In the genomic region with DNA sequence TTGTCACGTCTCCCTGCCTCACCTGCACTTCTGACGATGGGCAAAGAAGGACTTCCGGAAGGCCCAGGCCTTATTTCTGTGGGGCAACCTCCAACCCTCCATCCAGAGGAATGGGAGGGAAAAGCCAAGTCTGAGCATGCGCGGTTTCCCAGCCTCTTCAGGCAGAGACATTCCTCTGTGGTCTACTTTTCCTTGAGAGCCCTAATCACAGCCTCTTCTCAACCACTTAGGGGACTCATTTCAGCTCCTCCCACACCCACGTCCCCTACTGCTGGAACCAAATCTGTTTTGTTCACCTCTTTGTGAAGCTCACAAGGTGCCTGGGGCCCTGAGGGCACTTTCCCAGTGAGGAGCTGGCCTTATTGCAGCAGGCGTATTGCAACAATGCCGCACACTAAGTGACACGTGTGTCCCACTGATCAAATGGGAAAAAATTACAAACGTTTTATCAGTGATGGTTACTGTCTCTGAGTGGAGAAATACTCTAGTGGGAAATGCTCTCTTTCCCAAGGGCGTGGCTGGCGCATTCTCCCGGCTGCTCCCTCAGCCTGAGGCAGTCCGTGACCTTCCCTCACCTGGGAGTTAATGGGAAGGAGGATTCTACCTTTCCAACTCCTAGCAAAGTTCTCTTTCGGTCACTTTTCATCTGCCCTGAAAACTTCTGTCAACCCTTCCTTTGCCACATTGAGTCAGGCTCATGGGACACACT, we compare ENCODE assay signal across 21 mouse cellular contexts. TPM values are rescaled to one million over a fixed set of nuclear protein-coding genes. Genes with fewer than 3 reads are reported as not detected.
DNase-seq lines count a peak whose midpoint lies in the region; ATAC-seq lines count a peak whose summit lies in the region.
"Had no signal": no experiment of that assay in that cellular context is flagged by ENCODE, and none has a peak within 500 bp of the region (broad histone marks: within the 10 kb centered on the region; RNA-seq: fewer than 3 reads in every experiment).

No protein-coding gene starts in this region.

- H3K4me3 ChIP-seq in intestine, embryonic 15.5 days (replicated peaks) = no peak overlapping the region
- H3K4me3 ChIP-seq in lung, embryonic 16.5 days (ENCODE audit: low read length) = no peak overlapping the region
- H3K4me3 ChIP-seq in stomach, embryonic 15.5 days (replicated peaks) = no peak overlapping the region
- H3K4me3 ChIP-seq: embryonic facial prominence, embryonic 12.5 days; forebrain, embryonic 12.5 days had no signal

- 82% methylated on average over 15 of the region's 15 CpGs for WGBS in intestine, embryonic 15.5 days
- WGBS in lung, embryonic 16.5 days = 53% methylated on average over 15 of the region's 15 CpGs
- WGBS in stomach, embryonic 15.5 days = 78% methylated on average over 15 of the region's 15 CpGs

- H3K4me2 ChIP-seq in intestine, embryonic 15.5 days (replicated peaks) = no peak overlapping the region
- H3K4me2 ChIP-seq in lung, embryonic 16.5 days (ENCODE audit: low read depth, low read length) = peak overlapping the region; percentile 26; the same call in 1 of the 2 replicates
- no peak overlapping the region for H3K4me2 ChIP-seq in stomach, embryonic 15.5 days
- H3K4me2 ChIP-seq: embryonic facial prominence, embryonic 12.5 days; forebrain, embryonic 12.5 days; midbrain, embryonic 11.5 days had no signal

- H3K36me3 ChIP-seq in intestine, embryonic 15.5 days = no peaks in the 10 kb centered on the region
- no peaks in the 10 kb centered on the region for H3K36me3 ChIP-seq in lung, embryonic 16.5 days (ENCODE audit: control insufficient read depth, insufficient read depth, low read length)
- H3K36me3 ChIP-seq in stomach, embryonic 15.5 days = no peaks in the 10 kb centered on the region
- H3K36me3 ChIP-seq: embryonic facial prominence, embryonic 12.5 days; forebrain, embryonic 12.5 days had no signal

- H3K9ac ChIP-seq in intestine, embryonic 15.5 days = no peak overlapping the region
- H3K9ac ChIP-seq in lung, embryonic 16.5 days (ENCODE audit: low read length) = peak overlapping the region; percentile 39
- no peak overlapping the region for H3K9ac ChIP-seq in stomach, embryonic 15.5 days
- H3K9ac ChIP-seq: embryonic facial prominence, embryonic 12.5 days; forebrain, embryonic 12.5 days had no signal

- H3K9me3 ChIP-seq in intestine, embryonic 15.5 days = no peaks in the 10 kb centered on the region
- no peaks in the 10 kb centered on the region for H3K9me3 ChIP-seq in lung, embryonic 16.5 days (ENCODE audit: control insufficient read depth, low read length)
- no peaks in the 10 kb centered on the region for H3K9me3 ChIP-seq in stomach, embryonic 15.5 days
- H3K9me3 ChIP-seq: embryonic facial prominence, embryonic 12.5 days; forebrain, embryonic 12.5 days had no signal

- no peaks in the 10 kb centered on the region for H3K27me3 ChIP-seq in intestine, embryonic 15.5 days (replicated peaks)
- H3K27me3 ChIP-seq in lung, embryonic 16.5 days (ENCODE audit: control insufficient read depth, insufficient read depth, low read depth, low read length) = no peaks in the 10 kb centered on the region
- no peaks in the 10 kb centered on the region for H3K27me3 ChIP-seq in stomach, embryonic 15.5 days (replicated peaks)
- H3K27me3 ChIP-seq: embryonic facial prominence, embryonic 12.5 days; forebrain, embryonic 12.5 days had no signal

- H3K27ac ChIP-seq in intestine, embryonic 15.5 days = 0 out of 2 replicates have a peak overlapping the region, but pooled peaks have one; percentile 9
- H3K27ac ChIP-seq in lung, embryonic 16.5 days (ENCODE audit: low read length) = peak overlapping the region; percentile 97
- H3K27ac ChIP-seq in stomach, embryonic 15.5 days = peak overlapping the region; percentile 62
- H3K27ac ChIP-seq: embryonic facial prominence, embryonic 12.5 days; forebrain, embryonic 12.5 days; macrophage had no signal

- peak; percentile 35; the same call in 1 of the 2 replicates for ATAC-seq in intestine, embryonic 15.5 days
- peak; percentile 91 for ATAC-seq in lung, embryonic 16.5 days (ENCODE audit: low read depth)
- no peak for ATAC-seq in stomach, embryonic 15.5 days (ENCODE audit: insufficient read depth, low FRiP score, low read depth)

- H3K4me1 ChIP-seq in intestine, embryonic 15.5 days (replicated peaks) = 0 out of 2 replicates have a peak, but pooled peaks cover 4% of the 10 kb centered on the region
- H3K4me1 ChIP-seq in lung, embryonic 16.5 days (replicated peaks; ENCODE audit: control insufficient read depth, insufficient read depth, low read length) = peaks cover 10% of the 10 kb centered on the region; the same call in 1 of the 2 replicates
- H3K4me1 ChIP-seq in stomach, embryonic 15.5 days = no peaks in the 10 kb centered on the region
- H3K4me1 ChIP-seq: forebrain, embryonic 12.5 days had no signal

- DNase-seq in WW6 (ENCODE audit: low read depth, low spot score) = peak; percentile 65
- DNase-seq in adrenal gland, adult 8-10 months = no peak
- DNase-seq in right cerebral cortex, postnatal 36 days (ENCODE audit: low spot score in 2 of 2) = no peak
- DNase-seq in cerebellum, adult 11 months = no peak
- DNase-seq in frontal cortex, postnatal 25 days (ENCODE audit: low spot score in 2 of 2) = no peak
- DNase-seq: cerebellum, adult 9-10 months; gastrocnemius, postnatal 36 days; kidney, adult 8-10 months; kidney, postnatal 14 days; left cerebral cortex, postnatal 4 days; thymus, adult 18-20 months had no signal

RNA-seq across cellular contexts. Expression of a gene that starts 27.4 kb away (rescaled TPM):
- 42.5 and 45.3 TPM in 2 replicates for polyA plus RNA-seq in intestine, embryonic 15.5 days (2015; fragmentation: Nextera tagmentation; extraction: Ambion mirVana)
- polyA plus RNA-seq in lung, embryonic 16.5 days (2015; fragmentation: Nextera tagmentation; extraction: Ambion mirVana) = 24.4 and 28.1 TPM in 2 replicates
- 35.4 and 46.9 TPM in 2 replicates for polyA plus RNA-seq in stomach, embryonic 15.5 days (2015; fragmentation: Nextera tagmentation; extraction: Ambion mirVana)
- total RNA-seq in adrenal gland, adult 8-10 months (2022) = 10 to 100 TPM; 23.9 to 28.2 (median 25.3) TPM
- total RNA-seq: gastrocnemius, postnatal 36 days; hematopoietic stem cell, adult 5-6 weeks; left cerebral cortex, adult 18-20 months; monocyte, adult 5-6 weeks had no signal
- polyA plus RNA-seq: macrophage had no signal

Comparison
In these comparisons a context has a peak if more than half of its experiments do, and no peak if none do; other contexts are left out.
1. H3K27ac ChIP-seq: peak in every context shown above with its lines; median percentile 97 in lung, embryonic 16.5 days; 62 in stomach, embryonic 15.5 days; 9 in intestine, embryonic 15.5 days.